Mouse (Mus musculus): ENCODE results near the gene Lrrc7. TPM values are rescaled to one million over a fixed set of nuclear protein-coding genes. Genes with fewer than 3 reads are reported as not detected.
A peak's percentile ranks its signal among the peaks of the same experiment; 100 is the strongest.

Gene Lrrc7
- polyA plus RNA-seq, 1 experiment: 0.04 TPM

DNA sequence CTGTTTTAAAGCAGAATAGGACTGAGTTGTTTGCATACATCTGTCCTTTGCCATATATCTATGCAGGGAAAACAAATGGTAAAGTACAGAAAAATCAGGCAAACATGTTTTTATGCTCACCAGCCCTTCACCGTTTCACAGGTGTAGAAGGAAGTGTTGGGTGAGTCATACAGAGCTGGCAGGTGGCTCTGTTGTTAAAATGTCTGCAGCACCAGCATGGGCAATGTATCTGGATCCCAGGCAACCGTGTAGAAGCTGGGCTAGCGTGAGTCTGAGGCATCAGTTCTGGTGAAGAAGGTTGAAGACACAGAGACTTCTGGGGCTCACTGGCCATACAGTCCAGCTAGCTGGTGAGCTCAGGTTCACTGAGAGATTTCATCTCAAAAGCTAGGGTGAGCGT is 468.1 kb downstream of the Lrrc7 start:
- no peaks in the 10 kb centered on the region for H3K27me3 ChIP-seq (ENCODE audit: control insufficient read depth, insufficient read depth, low read length)
- no peaks in the 10 kb centered on the region for H3K36me3 ChIP-seq (ENCODE audit: control insufficient read depth, insufficient read depth, low read length)
- no peaks in the 10 kb centered on the region for H3K4me1 ChIP-seq (ENCODE audit: control insufficient read depth, insufficient read depth, insufficient read length)
- WGBS: 73% methylated on average over 4 of the region's 4 CpGs
- H3K27ac ChIP-seq (ENCODE audit: insufficient read depth, low read length): no peak overlapping the region
- TF ChIP-seq CTCF (IDR thresholded peaks at IDR 0.05; ENCODE audit: extremely low read depth, insufficient read depth, insufficient read length, insufficient replicate concordance) (no peak), POLR2A (IDR thresholded peaks at IDR 0.05; ENCODE audit: low read depth, low read length) (no peak)
- DNase-seq (ENCODE audit: low read depth in 1 of 2, low spot score in 2 of 2): no peak
- no peak overlapping the region for H3K4me3 ChIP-seq (ENCODE audit: extremely low read depth, insufficient read depth, insufficient read length)

DNA sequence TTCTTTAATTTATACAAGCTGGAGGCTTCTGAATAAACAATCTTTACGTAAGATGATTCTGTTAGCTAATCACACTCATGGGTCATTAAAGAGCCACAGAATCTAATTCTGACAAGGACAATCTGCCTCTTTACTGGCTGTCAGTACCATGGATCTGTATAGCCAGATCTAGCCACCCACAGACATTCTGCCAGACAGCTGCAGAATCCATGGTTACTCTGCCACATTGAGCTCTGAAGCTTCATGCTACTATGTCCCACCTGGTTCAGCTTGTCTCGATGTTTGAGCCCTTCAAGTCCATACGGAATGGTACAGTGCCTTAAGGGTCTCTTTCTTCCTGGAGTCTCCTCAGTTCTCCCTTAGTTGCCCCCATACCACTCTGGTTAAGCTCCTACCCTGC is 470.4 kb downstream of the Lrrc7 start:
- TF ChIP-seq POLR2A (IDR thresholded peaks at IDR 0.05; ENCODE audit: low read depth, low read length): no peak
- no peak for TF ChIP-seq CTCF (IDR thresholded peaks at IDR 0.05; ENCODE audit: extremely low read depth, insufficient read depth, insufficient read length, insufficient replicate concordance)
- 85% methylated on average over 3 of the region's 3 CpGs for WGBS
- H3K27me3 ChIP-seq (ENCODE audit: control insufficient read depth, insufficient read depth, low read length): no peaks in the 10 kb centered on the region; the same call in 1 of the 2 replicates
- H3K36me3 ChIP-seq (ENCODE audit: control insufficient read depth, insufficient read depth, low read length): no peaks in the 10 kb centered on the region
- H3K4me3 ChIP-seq (ENCODE audit: extremely low read depth, insufficient read depth, insufficient read length): no peak overlapping the region
- no peak for DNase-seq (ENCODE audit: low read depth in 1 of 2, low spot score in 2 of 2)
- no peak overlapping the region for H3K27ac ChIP-seq (ENCODE audit: insufficient read depth, low read length)
- H3K4me1 ChIP-seq (ENCODE audit: control insufficient read depth, insufficient read depth, insufficient read length): no peaks in the 10 kb centered on the region

DNA sequence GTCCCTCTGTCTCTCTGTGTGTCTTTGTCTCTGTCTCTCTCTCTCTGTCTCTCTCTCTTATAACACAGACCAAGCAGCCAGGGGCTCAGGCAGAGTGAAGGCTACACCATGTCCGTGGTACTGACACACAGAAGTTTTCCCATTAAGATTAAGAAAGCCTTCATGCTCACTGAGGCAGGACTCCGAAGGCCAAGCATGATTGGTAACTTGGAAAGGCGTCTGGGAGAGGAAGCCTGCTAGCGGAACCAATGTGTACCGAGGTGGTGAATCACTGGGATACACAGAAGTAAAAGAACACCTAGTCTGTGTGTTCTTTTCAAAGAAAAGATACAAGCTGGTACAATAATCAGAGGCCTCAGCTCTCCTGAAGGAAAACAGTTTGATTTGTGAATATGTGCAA is 484.2 kb downstream of the Lrrc7 start:
- Histone ChIP-seq H3K27ac (ENCODE audit: insufficient read depth, low read length) (peak overlapping the region; percentile 77), H3K36me3 (ENCODE audit: control insufficient read depth, insufficient read depth, low read length) (no peaks in the 10 kb centered on the region), H3K27me3 (ENCODE audit: control insufficient read depth, insufficient read depth, low read length) (no peaks in the 10 kb centered on the region), H3K4me1 (ENCODE audit: control insufficient read depth, insufficient read depth, insufficient read length) (peaks cover 3% of the 10 kb centered on the region; the same call in 1 of the 2 replicates), H3K4me3 (ENCODE audit: extremely low read depth, insufficient read depth, insufficient read length) (no peak overlapping the region)
- no peak for DNase-seq (ENCODE audit: low read depth in 1 of 2, low spot score in 2 of 2)
- TF ChIP-seq POLR2A (IDR thresholded peaks at IDR 0.05; ENCODE audit: low read depth, low read length): no peak
- TF ChIP-seq CTCF (IDR thresholded peaks at IDR 0.05; ENCODE audit: extremely low read depth, insufficient read depth, insufficient read length, insufficient replicate concordance): no peak
- 73% methylated on average over 5 of the region's 5 CpGs for WGBS

DNA sequence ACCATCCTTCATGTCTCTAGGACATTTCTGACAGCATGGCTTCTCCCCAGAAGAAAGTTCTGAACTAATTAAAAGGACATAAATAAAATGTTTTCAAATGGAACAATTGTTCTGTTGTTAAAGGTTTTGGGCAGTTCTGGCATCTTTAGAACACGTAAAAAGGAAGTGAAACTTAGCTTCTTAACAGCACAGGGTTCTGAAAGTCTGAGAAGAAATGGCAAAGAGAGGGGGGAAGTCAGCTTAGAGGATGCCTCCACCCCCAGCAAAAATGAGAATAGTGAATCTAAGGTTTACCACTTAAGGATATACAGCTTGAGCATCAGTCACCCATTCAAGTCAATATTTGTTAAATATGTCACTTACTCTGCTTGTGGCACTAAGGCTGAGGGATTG is 484.6 kb downstream of the Lrrc7 start:
- Histone ChIP-seq H3K4me3 (ENCODE audit: extremely low read depth, insufficient read depth, insufficient read length) (no peak overlapping the region), H3K4me1 (ENCODE audit: control insufficient read depth, insufficient read depth, insufficient read length) (peaks cover 3% of the 10 kb centered on the region; the same call in 1 of the 2 replicates), H3K27me3 (ENCODE audit: control insufficient read depth, insufficient read depth, low read length) (no peaks in the 10 kb centered on the region), H3K27ac (ENCODE audit: insufficient read depth, low read length) (peak overlapping the region; percentile 93), H3K36me3 (ENCODE audit: control insufficient read depth, insufficient read depth, low read length) (no peaks in the 10 kb centered on the region)
- peak in 1 of 2 experiments; percentile 43 for DNase-seq (ENCODE audit: low read depth in 1 of 2, low spot score in 2 of 2)
- 4% methylated on average over 1 of the region's 1 CpGs for WGBS
- TF ChIP-seq CTCF (IDR thresholded peaks at IDR 0.05; ENCODE audit: extremely low read depth, insufficient read depth, insufficient read length, insufficient replicate concordance) (no peak), POLR2A (IDR thresholded peaks at IDR 0.05; ENCODE audit: low read depth, low read length) (no peak)

DNA sequence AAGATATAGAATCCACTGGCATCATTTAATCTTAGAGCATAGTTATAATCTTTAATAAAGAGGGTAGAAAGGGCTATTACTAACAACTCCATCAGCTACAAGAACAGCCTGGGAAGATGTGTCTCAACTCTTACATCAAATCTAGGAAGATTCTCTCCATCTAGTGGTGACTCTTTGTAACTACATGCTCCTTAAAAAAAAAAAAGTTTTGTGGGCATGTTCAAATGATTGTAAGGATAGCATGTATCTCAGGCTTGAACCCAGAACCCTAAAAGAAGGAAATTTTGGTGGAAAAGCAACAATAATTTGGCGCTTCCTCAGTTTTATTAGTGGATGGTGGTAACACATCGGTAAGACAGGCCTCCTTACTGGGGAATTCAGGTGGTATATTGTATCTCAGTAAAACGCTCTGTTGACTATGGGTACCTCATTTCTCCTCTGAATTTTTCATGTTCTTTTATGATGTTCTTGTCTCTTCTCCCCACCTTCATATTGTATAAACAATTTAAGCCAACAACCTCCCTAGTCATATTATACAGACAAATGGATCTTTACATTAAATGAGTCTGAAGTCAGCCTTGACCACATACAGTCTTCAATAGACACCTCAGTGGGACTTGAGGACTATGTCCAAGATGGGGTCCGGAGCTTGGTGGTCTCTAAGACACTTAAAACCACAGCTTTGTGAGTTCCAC is 485.2 kb downstream of the Lrrc7 start:
- peak in 1 of 2 experiments; percentile 27 for DNase-seq (ENCODE audit: low read depth in 1 of 2, low spot score in 2 of 2)
- H3K36me3 ChIP-seq (ENCODE audit: control insufficient read depth, insufficient read depth, low read length): no peaks in the 10 kb centered on the region
- no peaks in the 10 kb centered on the region for H3K27me3 ChIP-seq (ENCODE audit: control insufficient read depth, insufficient read depth, low read length)
- no peak overlapping the region for H3K4me3 ChIP-seq (ENCODE audit: extremely low read depth, insufficient read depth, insufficient read length)
- TF ChIP-seq POLR2A (IDR thresholded peaks at IDR 0.05; ENCODE audit: low read depth, low read length): no peak
- TF ChIP-seq CTCF (IDR thresholded peaks at IDR 0.05; ENCODE audit: extremely low read depth, insufficient read depth, insufficient read length, insufficient replicate concordance): no peak
- 47% methylated on average over 4 of the region's 4 CpGs for WGBS
- H3K27ac ChIP-seq (ENCODE audit: insufficient read depth, low read length): peak overlapping the region; percentile 93
- peaks cover 3% of the 10 kb centered on the region; the same call in 1 of the 2 replicates for H3K4me1 ChIP-seq (ENCODE audit: control insufficient read depth, insufficient read depth, insufficient read length)

DNA sequence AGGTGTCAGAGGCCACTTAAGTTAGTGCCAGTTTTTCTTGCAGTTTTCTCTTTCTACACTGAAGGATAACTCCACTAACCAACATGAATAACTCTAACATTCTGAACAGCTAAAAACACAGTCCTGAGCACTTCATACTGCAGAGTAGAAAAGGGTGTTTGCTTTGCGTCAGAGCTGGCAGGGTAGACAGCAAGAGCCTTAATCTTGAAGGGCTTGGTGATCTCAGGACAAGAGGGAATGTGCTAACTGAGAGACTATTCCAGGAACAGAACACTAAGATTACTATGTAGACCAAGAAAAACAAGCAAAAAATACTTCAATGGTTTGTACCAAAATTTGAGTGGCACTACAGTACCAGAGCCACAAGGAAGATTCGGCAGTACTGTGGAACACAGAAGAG is 487.0 kb downstream of the Lrrc7 start:
- Histone ChIP-seq H3K4me3 (ENCODE audit: extremely low read depth, insufficient read depth, insufficient read length) (no peak overlapping the region), H3K27ac (ENCODE audit: insufficient read depth, low read length) (no peak overlapping the region), H3K27me3 (ENCODE audit: control insufficient read depth, insufficient read depth, low read length) (no peaks in the 10 kb centered on the region), H3K4me1 (ENCODE audit: control insufficient read depth, insufficient read depth, insufficient read length) (peaks cover 3% of the 10 kb centered on the region; the same call in 1 of the 2 replicates), H3K36me3 (ENCODE audit: control insufficient read depth, insufficient read depth, low read length) (no peaks in the 10 kb centered on the region)
- TF ChIP-seq POLR2A (IDR thresholded peaks at IDR 0.05; ENCODE audit: low read depth, low read length): no peak
- no peak for TF ChIP-seq CTCF (IDR thresholded peaks at IDR 0.05; ENCODE audit: extremely low read depth, insufficient read depth, insufficient read length, insufficient replicate concordance)
- no peak for DNase-seq (ENCODE audit: low read depth in 1 of 2, low spot score in 2 of 2)
- WGBS: 92% methylated on average over 2 of the region's 2 CpGs

DNA sequence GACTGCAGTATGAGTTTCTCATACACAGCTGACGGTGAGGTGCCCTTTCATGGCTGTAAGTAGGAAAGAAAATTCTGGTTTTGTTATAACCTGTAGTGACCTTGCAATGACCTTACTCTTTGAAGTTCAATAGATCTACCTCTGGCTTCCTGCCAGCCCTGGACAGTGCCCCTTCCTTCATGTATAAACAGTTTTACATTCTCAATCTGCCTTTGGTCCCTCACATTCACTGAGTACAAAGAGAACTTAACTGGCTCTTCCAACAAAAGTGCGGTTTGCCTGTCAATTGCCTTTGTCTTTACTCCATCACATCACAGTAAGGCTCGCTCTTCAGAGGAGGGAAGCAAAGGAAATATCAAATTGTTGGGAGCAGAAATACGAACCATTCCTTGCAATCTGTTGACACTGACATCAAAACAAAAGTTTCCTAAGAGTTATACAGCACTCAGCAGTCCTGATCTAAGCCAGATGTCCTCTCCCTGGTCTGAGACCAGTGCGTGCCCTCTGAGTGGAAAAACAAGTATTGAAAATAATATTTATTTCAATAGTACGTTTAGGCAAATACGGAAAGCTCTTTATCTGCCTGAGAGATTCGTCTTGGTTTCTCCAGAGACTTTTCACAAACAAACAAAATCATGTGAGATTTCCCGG is 493.3 kb downstream of the Lrrc7 start:
- TF ChIP-seq POLR2A (IDR thresholded peaks at IDR 0.05; ENCODE audit: low read depth, low read length): no peak
- no peak for TF ChIP-seq CTCF (IDR thresholded peaks at IDR 0.05; ENCODE audit: extremely low read depth, insufficient read depth, insufficient read length, insufficient replicate concordance)
- no peaks in the 10 kb centered on the region for H3K27me3 ChIP-seq (ENCODE audit: control insufficient read depth, insufficient read depth, low read length)
- H3K4me1 ChIP-seq (ENCODE audit: control insufficient read depth, insufficient read depth, insufficient read length): no peaks in the 10 kb centered on the region
- WGBS: 94% methylated on average over 9 of the region's 9 CpGs
- H3K36me3 ChIP-seq (ENCODE audit: control insufficient read depth, insufficient read depth, low read length): peaks cover 7% of the 10 kb centered on the region
- no peak overlapping the region for H3K27ac ChIP-seq (ENCODE audit: insufficient read depth, low read length)
- H3K4me3 ChIP-seq (ENCODE audit: extremely low read depth, insufficient read depth, insufficient read length): no peak overlapping the region
- no peak for DNase-seq (ENCODE audit: low read depth in 1 of 2, low spot score in 2 of 2)

All from spleen, adult 2 months (tissue).